Mouse (Mus musculus) c-Kit-negative CD71-positive TER-119-positive erythroid progenitor cells, embryonic 14.5 days (primary cell): ENCODE results near the gene Kidins220.

Experiments used
- DNase-seq: peaks from one replicate; pipeline ENCODE4 v3.0.0-alpha.2; 2013; ENCODE audit warnings: low read depth, low spot score

Kidins220 gene

GRCm38 (mm10) chr12:25024862-25025545, 50.3 kb downstream of the Kidins220 start:
- no peak for DNase-seq

GRCm38 (mm10) chr12:25026308-25026707, 51.6 kb downstream of the Kidins220 start:
- no peak for DNase-seq

DNA sequence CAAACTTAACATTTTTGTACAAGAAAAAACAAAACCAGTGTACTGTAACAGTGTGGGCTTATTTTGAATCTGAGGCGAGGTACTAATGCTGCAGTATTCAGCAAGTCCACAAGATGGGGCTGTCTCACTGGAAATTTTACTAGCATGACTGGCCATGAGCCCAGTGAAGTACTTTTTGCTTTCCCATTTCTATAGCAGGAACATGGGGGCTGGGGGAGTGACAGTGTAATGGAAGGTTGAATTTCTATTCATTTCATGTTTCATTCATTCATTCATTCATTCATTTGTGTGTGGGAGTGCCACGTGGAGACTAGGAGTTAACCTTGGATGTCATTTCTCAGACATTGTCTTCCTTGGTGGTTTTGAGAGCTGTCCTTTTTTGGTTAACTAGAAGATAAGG, 52.7 kb downstream of the Kidins220 start:
- DNase-seq, result peak; percentile 6

DNA sequence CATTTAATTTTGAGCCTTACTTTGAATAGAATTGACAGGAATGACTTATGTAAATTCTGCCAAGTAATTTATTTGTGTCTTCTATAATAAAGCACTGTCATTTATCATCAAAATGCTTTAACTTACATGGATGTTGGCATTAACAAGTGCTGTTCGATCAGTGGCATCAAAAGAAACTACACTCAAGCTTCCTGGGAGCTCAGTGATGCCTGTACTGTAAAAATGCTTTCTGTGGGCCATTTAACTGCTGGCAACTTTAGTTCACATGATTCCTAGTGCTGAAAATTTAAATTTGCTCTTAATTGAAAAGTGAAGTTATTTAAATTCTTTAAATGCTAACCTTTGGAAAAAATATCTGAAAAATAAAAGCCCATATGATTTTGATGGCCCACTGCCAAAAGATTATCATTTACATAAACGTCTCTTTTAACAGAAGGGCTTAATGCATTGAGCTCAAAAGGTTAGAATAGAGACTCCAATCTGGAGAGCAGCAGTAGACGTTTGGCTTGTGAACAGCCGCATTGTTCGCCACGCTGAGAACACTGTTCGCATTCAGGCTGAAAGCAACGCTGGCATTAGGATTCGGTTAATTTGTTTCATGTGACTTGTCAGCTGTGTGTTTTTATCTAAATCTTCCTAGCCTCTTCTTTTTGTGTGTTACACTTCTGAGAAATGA, 59.1 kb downstream of the Kidins220 start:
- DNase-seq, result no peak

DNA sequence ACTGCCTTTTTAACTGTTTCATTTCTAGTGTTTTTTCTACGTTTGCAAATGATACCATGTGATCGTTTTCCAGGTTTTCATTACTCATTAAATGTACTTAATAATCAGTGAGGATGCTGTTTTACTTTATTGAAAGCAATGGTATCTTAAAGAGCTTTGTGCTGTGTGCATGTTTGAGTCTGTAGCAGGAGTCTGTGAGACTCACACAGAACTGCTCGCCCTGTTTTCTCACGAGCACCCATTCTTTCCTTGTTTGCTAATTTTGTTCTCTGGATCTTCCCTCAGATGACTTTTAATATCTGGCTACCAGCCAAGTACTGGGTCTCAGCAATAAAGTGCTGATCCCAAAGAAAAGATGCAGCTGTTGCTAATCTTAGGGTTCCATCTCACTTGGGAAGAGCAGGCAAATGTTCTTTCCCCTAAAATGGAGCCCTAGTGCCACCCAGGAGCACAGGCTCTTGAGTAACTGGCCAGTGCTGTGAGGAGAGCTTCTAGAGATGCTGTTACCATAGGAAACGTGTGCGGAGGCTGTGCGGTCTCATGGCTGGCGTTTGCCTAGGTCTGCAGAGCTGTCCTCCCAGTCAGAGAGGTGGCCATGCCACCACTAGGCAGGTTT, 59.7 kb downstream of the Kidins220 start:
- DNase-seq, result no peak

DNA sequence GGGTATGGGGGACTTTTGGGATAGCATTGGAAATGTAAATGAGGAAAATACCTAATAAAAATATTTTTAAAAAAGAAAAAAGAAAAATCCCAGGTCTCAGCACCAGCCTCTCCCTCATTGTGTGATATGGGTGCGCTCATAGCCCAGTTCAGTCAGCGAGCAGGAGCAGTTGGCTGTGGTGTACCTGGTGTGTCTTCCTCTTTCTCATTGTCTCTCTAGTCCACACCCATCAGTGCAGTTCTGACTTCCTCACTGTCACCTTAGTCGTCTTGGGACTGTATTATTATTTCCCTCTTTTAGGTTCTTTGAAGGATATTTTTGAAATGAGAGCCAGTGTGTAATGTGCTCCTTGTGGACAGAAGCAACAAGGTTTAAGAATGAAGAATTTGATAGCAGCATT, 61.3 kb downstream of the Kidins220 start:
- no peak for DNase-seq

- no peak for DNase-seq
Measured at GRCm38 (mm10) chr12:25037222-25037621, 62.5 kb downstream of the Kidins220 start.

GRCm38 (mm10) chr12:25037681-25038472, 63.2 kb downstream of the Kidins220 start:
- no peak for DNase-seq

- DNase-seq, result no peak
Measured at GRCm38 (mm10) chr12:25044056-25044455, 69.3 kb downstream of the Kidins220 start.

DNA sequence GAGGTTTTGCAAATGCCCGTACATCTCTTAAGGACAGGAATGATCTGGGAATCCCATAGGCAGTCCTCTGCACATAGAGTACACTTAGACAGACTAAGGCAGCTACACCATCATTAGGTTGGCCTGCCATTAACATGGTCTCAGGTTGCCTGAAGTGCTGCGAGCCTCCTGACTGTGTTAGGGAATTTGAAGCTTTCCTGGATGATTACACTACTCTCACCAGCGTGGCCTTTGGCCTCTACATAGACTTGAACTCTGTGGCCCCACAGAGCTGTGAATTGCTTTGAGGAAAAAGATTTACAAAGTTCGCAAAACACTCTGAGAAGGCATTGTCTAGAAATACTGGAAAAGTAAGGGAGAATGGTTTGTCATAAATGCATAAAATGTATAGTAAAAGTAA, 69.9 kb downstream of the Kidins220 start:
- no peak for DNase-seq

DNA sequence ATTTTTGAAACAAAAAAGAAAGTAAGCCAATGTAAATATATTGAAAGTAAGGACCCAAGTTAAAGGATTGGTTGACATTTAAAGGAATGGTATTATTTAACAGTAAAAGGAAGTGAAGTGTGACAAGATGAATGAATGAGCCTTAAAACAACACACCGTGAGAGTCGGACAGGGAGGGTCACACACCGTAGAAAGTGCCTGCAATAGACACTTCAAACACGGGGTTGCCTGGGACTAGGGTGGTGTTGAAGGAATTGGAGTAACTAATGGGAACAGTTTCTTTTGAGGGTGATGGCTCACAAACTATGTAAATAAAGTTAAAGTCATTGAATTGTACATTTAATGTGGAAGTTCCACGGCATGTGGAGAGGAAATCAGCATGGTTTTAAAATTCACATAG, 74.5 kb downstream of the Kidins220 start:
- no peak for DNase-seq

DNA sequence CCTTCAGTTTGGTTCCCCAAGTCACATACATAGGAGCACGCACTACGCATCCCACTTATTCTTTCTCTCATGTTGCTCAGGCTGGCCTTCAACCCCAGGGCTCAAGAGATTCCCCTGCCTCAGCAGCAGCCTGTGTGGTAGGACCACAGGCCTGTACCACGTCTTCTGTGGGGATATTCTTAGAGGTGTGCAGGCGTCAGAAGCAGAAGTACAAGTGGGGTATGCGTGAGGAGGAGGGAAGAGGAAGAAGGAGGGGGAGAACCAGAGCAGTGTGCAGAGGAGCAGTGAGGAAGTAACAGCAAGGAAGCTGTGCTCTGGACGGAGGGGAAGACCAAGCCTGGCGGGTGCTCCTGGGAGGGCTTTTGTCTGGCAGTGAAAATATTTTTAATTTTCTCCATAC, 79.8 kb downstream of the Kidins220 start:
- DNase-seq, result no peak

GRCm38 (mm10) chr12:25054963-25055362, 80.2 kb downstream of the Kidins220 start:
- no peak for DNase-seq

DNA sequence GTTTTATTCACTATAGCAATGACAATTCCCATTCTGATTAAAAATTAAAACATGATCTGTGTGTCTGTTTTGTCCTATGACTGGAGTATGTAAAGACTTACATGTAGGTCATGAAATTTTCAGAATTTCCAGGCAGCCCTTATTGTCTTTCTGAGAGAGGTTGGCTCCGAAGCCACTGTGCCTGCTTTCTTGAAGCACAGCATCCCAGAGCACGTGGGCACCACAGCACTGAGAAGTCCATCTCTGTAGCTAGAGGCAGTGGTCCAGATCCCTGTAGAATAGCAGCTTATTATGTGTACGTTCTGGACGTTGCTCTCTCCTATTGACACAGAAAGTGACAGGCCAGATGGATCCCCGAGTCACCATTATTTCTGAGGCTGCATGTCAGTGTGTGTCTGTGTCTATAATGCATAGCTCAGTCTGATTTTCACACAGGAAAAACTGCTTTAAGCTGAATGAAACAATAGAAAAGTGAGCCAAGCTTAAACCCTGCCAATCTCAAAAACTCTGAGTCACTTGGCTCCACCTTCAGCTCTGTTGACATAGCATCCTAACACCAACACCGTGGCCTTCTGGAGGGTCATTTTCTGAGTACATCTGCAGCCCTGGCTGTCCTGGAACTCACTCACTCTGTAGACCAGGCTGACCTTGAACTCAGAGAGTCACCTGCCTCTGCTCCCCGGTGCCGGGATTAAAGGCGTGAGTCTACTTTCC, 84.9 kb downstream of the Kidins220 start:
- no peak for DNase-seq

DNA sequence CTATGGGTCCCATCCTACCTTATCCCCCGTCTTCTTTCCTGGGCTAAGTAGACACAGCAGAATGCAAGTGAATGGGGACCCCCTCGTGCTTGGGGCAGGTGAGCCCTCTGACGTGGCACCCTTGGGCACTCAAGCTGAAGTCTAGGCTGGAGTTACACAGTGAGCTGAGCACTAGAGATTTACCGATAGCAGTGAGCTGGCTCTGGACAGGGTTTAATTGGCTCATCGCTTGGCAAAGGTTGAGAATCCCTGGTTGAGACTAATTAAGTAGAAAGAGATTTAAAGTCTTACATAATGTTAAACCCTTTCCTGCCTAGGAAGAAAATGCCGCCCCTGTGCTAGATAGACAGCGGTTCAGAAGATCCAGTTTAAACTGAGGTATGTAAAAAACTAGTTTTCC, 86.2 kb downstream of the Kidins220 start:
- no peak for DNase-seq

- DNase-seq, result no peak
Measured at GRCm38 (mm10) chr12:25062264-25062663, 87.5 kb downstream of the Kidins220 start.

- no peak for DNase-seq
Measured at GRCm38 (mm10) chr12:25073374-25073773, 98.6 kb downstream of the Kidins220 start.

- DNase-seq, result no peak
Measured at GRCm38 (mm10) chr12:25074344-25074743, 99.6 kb downstream of the Kidins220 start.

- no peak for DNase-seq
Measured at GRCm38 (mm10) chr12:25083260-25084178, 108.8 kb downstream of the Kidins220 start.

DNA sequence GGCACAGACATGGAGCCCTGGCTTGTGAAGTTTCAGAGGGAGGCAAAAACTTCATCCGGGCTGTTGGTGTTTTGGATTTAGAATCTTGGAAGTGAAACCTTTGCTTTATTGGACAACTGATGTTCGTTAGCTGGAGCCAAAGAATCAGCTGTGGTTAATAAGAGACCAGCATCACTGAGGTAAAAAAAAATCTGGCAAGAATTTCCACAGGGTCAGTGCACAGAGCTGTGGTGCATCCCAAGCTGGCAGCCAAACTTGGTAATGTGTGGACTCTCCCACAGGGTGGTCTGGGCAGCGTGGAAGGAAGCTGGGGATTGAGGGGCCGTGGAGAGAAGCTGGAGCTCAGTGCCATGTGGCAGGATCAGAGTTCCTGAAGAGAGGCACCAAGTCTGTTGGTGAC, 112.2 kb downstream of the Kidins220 start:
- no peak for DNase-seq
